In genomic region chr17:27212768-27213525, GRCm38 (mm10) we compare ENCODE assay signal across 7 mouse cellular contexts. TPM values are rescaled to one million over a fixed set of nuclear protein-coding genes. Genes with fewer than 3 reads are reported as not detected.
DNase-seq lines count a peak whose midpoint lies in the region; ATAC-seq lines count a peak whose summit lies in the region.

No protein-coding gene starts in this region.

- peak overlapping the region; percentile 39 for H3K4me2 ChIP-seq in heart, embryonic 11.5 days
- H3K4me2 ChIP-seq in kidney, embryonic 15.5 days = peak overlapping the region; percentile 39
- peak overlapping the region; percentile 28; the same call in 1 of the 2 replicates for H3K4me2 ChIP-seq in stomach, embryonic 16.5 days (ENCODE audit: low read depth, low read length)

- 0 out of 2 replicates have a peak overlapping the region, but pooled peaks have one; percentile 23 for H3K9ac ChIP-seq in heart, embryonic 11.5 days (ENCODE audit: low read depth, low read length)
- no peak overlapping the region for H3K9ac ChIP-seq in kidney, embryonic 15.5 days
- peak overlapping the region; percentile 50 for H3K9ac ChIP-seq in stomach, embryonic 16.5 days (ENCODE audit: low read length)

- ATAC-seq in heart, embryonic 11.5 days (replicated peaks; ENCODE audit: insufficient number of reproducible peaks, low FRiP score, low TSS enrichment) = no peak
- peak; percentile 92 for ATAC-seq in kidney, embryonic 15.5 days (replicated peaks; ENCODE audit: low FRiP score)
- peak; percentile 71; the same call in 1 of the 2 replicates for ATAC-seq in stomach, embryonic 16.5 days (ENCODE audit: insufficient read depth, low FRiP score)

- no peaks in the 10 kb centered on the region for H3K36me3 ChIP-seq in heart, embryonic 11.5 days (ENCODE audit: control insufficient read depth, insufficient read depth, low read length)
- H3K36me3 ChIP-seq in kidney, embryonic 15.5 days = no peaks in the 10 kb centered on the region
- no peaks in the 10 kb centered on the region for H3K36me3 ChIP-seq in stomach, embryonic 16.5 days (ENCODE audit: control insufficient read depth, insufficient read depth, low read length)

- no peaks in the 10 kb centered on the region for H3K9me3 ChIP-seq in heart, embryonic 11.5 days (replicated peaks; ENCODE audit: control insufficient read depth, low read length)
- no peaks in the 10 kb centered on the region for H3K9me3 ChIP-seq in kidney, embryonic 15.5 days (replicated peaks)
- no peaks in the 10 kb centered on the region for H3K9me3 ChIP-seq in stomach, embryonic 16.5 days (replicated peaks; ENCODE audit: control insufficient read depth, low read length)

- DNase-seq in 3134 (ENCODE audit: extremely low read depth, insufficient read length, low spot score) (peak; percentile 78), 416B (ENCODE audit: low read depth) (peak; percentile 17)
- DNase-seq in cerebellum, postnatal 10 days = peak; percentile 76 to 84
- DNase-seq in lung, postnatal 10 days = peak; percentile 75

- 9% methylated on average over 11 of the region's 11 CpGs for WGBS in heart, embryonic 11.5 days (ENCODE audit: insufficient replicate concordance)
- 4% methylated on average over 11 of the region's 11 CpGs for WGBS in kidney, embryonic 15.5 days
- WGBS in stomach, embryonic 16.5 days = 12% methylated on average over 11 of the region's 11 CpGs

- H3K4me3 ChIP-seq in heart, embryonic 11.5 days (ENCODE audit: low read depth, low read length) = no peak overlapping the region
- H3K4me3 ChIP-seq in kidney, embryonic 15.5 days (replicated peaks) = no peak overlapping the region
- no peak overlapping the region for H3K4me3 ChIP-seq in stomach, embryonic 16.5 days (replicated peaks; ENCODE audit: low read length)

- peaks cover 13% of the 10 kb centered on the region for H3K27me3 ChIP-seq in heart, embryonic 11.5 days (ENCODE audit: control insufficient read depth, insufficient read depth, low read length)
- 0 out of 2 replicates have a peak, but pooled peaks cover 4% of the 10 kb centered on the region for H3K27me3 ChIP-seq in kidney, embryonic 15.5 days
- no peaks in the 10 kb centered on the region for H3K27me3 ChIP-seq in stomach, embryonic 16.5 days (ENCODE audit: control insufficient read depth, insufficient read depth, low read length)

- H3K27ac ChIP-seq in heart, embryonic 11.5 days (ENCODE audit: low read depth, low read length) = no peak overlapping the region
- H3K27ac ChIP-seq in kidney, embryonic 15.5 days = peak overlapping the region; percentile 86
- H3K27ac ChIP-seq in stomach, embryonic 16.5 days (ENCODE audit: low read length) = no peak overlapping the region

- H3K4me1 ChIP-seq in heart, embryonic 11.5 days (ENCODE audit: control insufficient read depth, insufficient read depth, low read length) = 0 out of 2 replicates have a peak, but pooled peaks cover 7% of the 10 kb centered on the region
- peaks cover 34% of the 10 kb centered on the region for H3K4me1 ChIP-seq in kidney, embryonic 15.5 days
- peaks cover 3% of the 10 kb centered on the region; the same call in 1 of the 2 replicates for H3K4me1 ChIP-seq in stomach, embryonic 16.5 days (ENCODE audit: control insufficient read depth, insufficient read depth, low read length)

RNA-seq across cellular contexts. Expression of gene Lemd2, which starts 8.7 kb away (rescaled TPM):
- polyA plus RNA-seq in heart, embryonic 11.5 days (2014; fragmentation: Nextera tagmentation; extraction: Ambion mirVana) = 6.7 and 8.4 TPM in 2 replicates
- polyA plus RNA-seq in kidney, embryonic 15.5 days (2015; fragmentation: Nextera tagmentation; extraction: Ambion mirVana) = 13.3 and 16.7 TPM in 2 replicates
- polyA plus RNA-seq in stomach, embryonic 16.5 days (2015; fragmentation: Nextera tagmentation; extraction: Ambion mirVana) = 8.2 and 9.5 TPM in 2 replicates

RNA-seq across cellular contexts. Expression of gene Ip6k3, which starts 45.4 kb away (rescaled TPM):
- polyA plus RNA-seq in heart, embryonic 11.5 days (2014; fragmentation: Nextera tagmentation; extraction: Ambion mirVana) = 0.15 and 0.26 TPM in 2 replicates
- polyA plus RNA-seq in kidney, embryonic 15.5 days (2015; fragmentation: Nextera tagmentation; extraction: Ambion mirVana) = 0.10 and 0.27 TPM in 2 replicates
- polyA plus RNA-seq in stomach, embryonic 16.5 days (2015; fragmentation: Nextera tagmentation; extraction: Ambion mirVana) = 0.34 and 1.3 TPM in 2 replicates

Comparison
In these comparisons a context has a peak if more than half of its experiments do, and no peak if none do; other contexts are left out.
1. DNase-seq: peak in every context shown above with its lines; median percentile 80 in cerebellum, postnatal 10 days; 78 in 3134; 75 in lung, postnatal 10 days; 17 in 416B.